8 mouse cellular contexts compared by ENCODE assay signal in genomic region chr19:44284025-44284695, GRCm38 (mm10). TPM values are rescaled to one million over a fixed set of nuclear protein-coding genes. Genes with fewer than 3 reads are reported as not detected.
DNase-seq lines count a peak whose midpoint lies in the region; ATAC-seq and TF ChIP-seq lines count a peak whose summit lies in the region.

No protein-coding gene starts in this region.

- H3K27ac ChIP-seq in hindbrain, embryonic 10.5 days = peak overlapping the region; percentile 96
- peak overlapping the region; percentile 99 for H3K27ac ChIP-seq in lung, embryonic 16.5 days (ENCODE audit: low read length)
- H3K27ac ChIP-seq in thymus, adult 2 months (ENCODE audit: control insufficient read depth, insufficient read depth, low read length) = peak overlapping the region; percentile 97

- H3K9me3 ChIP-seq in hindbrain, embryonic 10.5 days = no peaks in the 10 kb centered on the region
- H3K9me3 ChIP-seq in lung, embryonic 16.5 days (ENCODE audit: control insufficient read depth, low read length) = no peaks in the 10 kb centered on the region

- peak overlapping the region; percentile 59 for H3K4me3 ChIP-seq in hindbrain, embryonic 10.5 days
- peak overlapping the region; percentile 51 for H3K4me3 ChIP-seq in lung, embryonic 16.5 days (ENCODE audit: low read length)
- peak overlapping the region; percentile 53 for H3K4me3 ChIP-seq in thymus, adult 2 months (ENCODE audit: control insufficient read depth, insufficient read depth, low read length)

- under 1% methylated on average over 38 of the region's 38 CpGs for WGBS in hindbrain, embryonic 10.5 days
- WGBS in lung, embryonic 16.5 days = 0% methylated on average over 37 of the region's 38 CpGs
- WGBS in thymus, adult 2 months = under 1% methylated on average over 38 of the region's 38 CpGs

- H3K9ac ChIP-seq in lung, embryonic 16.5 days (ENCODE audit: low read length) = peak overlapping the region; percentile 72

- TF ChIP-seq POLR2A in thymus, adult 2 months (IDR thresholded peaks at IDR 0.05; ENCODE audit: control insufficient read depth, extremely low read depth, insufficient read depth, low read length, poor library complexity) = peak; percentile 94

- peak overlapping the region; percentile 80 for H3K4me2 ChIP-seq in lung, embryonic 16.5 days (ENCODE audit: low read depth, low read length)

- no peak for TF ChIP-seq CTCF in thymus, adult 2 months (IDR thresholded peaks at IDR 0.05; ENCODE audit: borderline replicate concordance, control insufficient read depth, extremely low read depth, insufficient read depth, low read length, poor library complexity)

- H3K36me3 ChIP-seq in hindbrain, embryonic 10.5 days = no peaks in the 10 kb centered on the region
- H3K36me3 ChIP-seq in lung, embryonic 16.5 days (ENCODE audit: control insufficient read depth, insufficient read depth, low read length) = no peaks in the 10 kb centered on the region
- H3K36me3 ChIP-seq in thymus, adult 2 months (ENCODE audit: control insufficient read depth, insufficient read depth, low read length) = no peaks in the 10 kb centered on the region

- peak; percentile 94 for DNase-seq in Muller cell, postnatal 12 days (ENCODE audit: inconsistent ontology term)
- peak; percentile 92 for DNase-seq in cerebellum, adult 9-10 months
- peak; percentile 98 for DNase-seq in hindbrain, embryonic 10.5 days (ENCODE audit: low spot score)
- peak; percentile 95 for DNase-seq in layer of hippocampus, adult 9-11 months
- peak; percentile 89 for DNase-seq in ovary, adult 18-20 months (ENCODE audit: low spot score)
- DNase-seq in thymus, adult 2 months = peak; percentile 95

- ATAC-seq in frontal cortex, adult (ENCODE audit: low TSS enrichment) = peak; percentile 97
- peak; percentile 97 for ATAC-seq in lung, embryonic 16.5 days (ENCODE audit: low read depth)

- peaks cover 73% of the 10 kb centered on the region for H3K4me1 ChIP-seq in hindbrain, embryonic 10.5 days (replicated peaks)
- H3K4me1 ChIP-seq in lung, embryonic 16.5 days (replicated peaks; ENCODE audit: control insufficient read depth, insufficient read depth, low read length) = peaks cover 69% of the 10 kb centered on the region
- peaks cover 46% of the 10 kb centered on the region for H3K4me1 ChIP-seq in thymus, adult 2 months (replicated peaks; ENCODE audit: control insufficient read depth, insufficient read depth, low read length)

- H3K27me3 ChIP-seq in hindbrain, embryonic 10.5 days (ENCODE audit: insufficient read depth, poor library complexity, severe bottlenecking) = no peaks in the 10 kb centered on the region
- H3K27me3 ChIP-seq in lung, embryonic 16.5 days (ENCODE audit: control insufficient read depth, insufficient read depth, low read depth, low read length) = no peaks in the 10 kb centered on the region
- no peaks in the 10 kb centered on the region for H3K27me3 ChIP-seq in thymus, adult 2 months (ENCODE audit: control insufficient read depth, insufficient read depth, low read length)

RNA-seq across cellular contexts. Expression of gene Scd2, which starts 9.3 kb away (rescaled TPM):
- 333 and 352 TPM in 2 replicates for polyA plus RNA-seq in hindbrain, embryonic 10.5 days (2016; fragmentation: Nextera tagmentation; extraction: Ambion mirVana)
- 225 and 232 TPM in 2 replicates for polyA plus RNA-seq in lung, embryonic 16.5 days (2015; fragmentation: Nextera tagmentation; extraction: Ambion mirVana)
- polyA plus RNA-seq in thymus, adult 2 months (2012; rRNA removed) = 261 and 320 TPM in 2 replicates

RNA-seq across cellular contexts. Expression of gene Scd4, which starts 48.7 kb away (rescaled TPM):
- 0.09 TPM in 1 of 2 replicates, not detected in the other for polyA plus RNA-seq in hindbrain, embryonic 10.5 days (2016; fragmentation: Nextera tagmentation; extraction: Ambion mirVana)
- polyA plus RNA-seq in lung, embryonic 16.5 days (2015; fragmentation: Nextera tagmentation; extraction: Ambion mirVana) = 0.40 and 0.49 TPM in 2 replicates
- polyA plus RNA-seq in thymus, adult 2 months (2012; rRNA removed) = 2.2 and 2.7 TPM in 2 replicates

Comparison
In these comparisons a context has a peak if more than half of its experiments do, and no peak if none do; other contexts are left out.
1. Peak in every context shown above with its lines: DNase-seq, ATAC-seq, H3K4me3 ChIP-seq and H3K27ac ChIP-seq.